Mouse (Mus musculus) lung, embryonic 14.5 days (tissue): ENCODE measurements around the gene Crtc3. TPM values are rescaled to one million over a fixed set of nuclear protein-coding genes. Genes with fewer than 3 reads are reported as not detected.
A peak's percentile ranks its signal among the peaks of the same experiment; 100 is the strongest.

Experiments
- ATAC-seq: fragments of 200-750 bp; cut with Nextera tagmentation; 2 replicates; pipeline ENCODE4 v1.8.0; 2017; ENCODE audit warnings: mild to moderate bottlenecking, moderate TSS enrichment, moderate library complexity; ENCODE audit not compliant: insufficient read depth
- DNase-seq: peaks from one replicate; pipeline ENCODE4 v3.0.0-alpha.2; 2015
- H3K27ac ChIP-seq: fragments of 300-500 bp; sonication (generic); 2 replicates; pipeline ENCODE4 v1.5.1; 2014; ENCODE audit warnings: low read depth, mild to moderate bottlenecking, moderate library complexity
- H3K27me3 ChIP-seq: fragments of 300-500 bp; sonication (generic); 2 replicates; pipeline ENCODE4 v1.6.1; 2014; ENCODE audit warnings: low read length, control low read depth; ENCODE audit not compliant: insufficient read depth
- H3K36me3 ChIP-seq: fragments of 300-500 bp; sonication (generic); 2 replicates; pipeline ENCODE4 v1.6.1; 2014; ENCODE audit warnings: control low read depth; ENCODE audit not compliant: insufficient read depth
- H3K4me1 ChIP-seq: fragments of 300-500 bp; sonication (generic); 2 replicates; pipeline ENCODE4 v1.6.1; 2014; ENCODE audit warnings: antibody characterized with exemption, control low read depth; ENCODE audit not compliant: insufficient read depth
- H3K4me2 ChIP-seq: fragments of 300-500 bp; sonication (generic); 2 replicates; pipeline ENCODE4 v1.6.1; 2014; ENCODE audit warnings: mild to moderate bottlenecking
- H3K4me3 ChIP-seq: fragments of 300-500 bp; sonication (generic); 2 replicates; pipeline ENCODE4 v1.5.1; 2014; ENCODE audit warnings: low read depth, low read length
- H3K9ac ChIP-seq: fragments of 300-500 bp; sonication (generic); 2 replicates; pipeline ENCODE4 v1.6.1; 2014
- H3K9me3 ChIP-seq: fragments of 300-500 bp; sonication (generic); 2 replicates; pipeline ENCODE4 v1.6.1; 2016; ENCODE audit warnings: low read depth, low read length, control low read depth
- CTCF ChIP-seq: IDR thresholded peaks from 2 replicates; pipeline ENCODE4 v1.5.1; 2016; ENCODE audit warnings: antibody characterized with exemption, low read depth
- WGBS: fragments of 180-500 bp; shearing (Covaris S2); extraction: QIAGEN DNeasy Blood & Tissue Kit; methylation state at CpG from one replicate; pipeline ENCODE4 v1.1.7; 2014; 5-methylcytosine and 5-hydroxymethylcytosine counted together
- polyA plus RNA-seq: library from polyadenylated mRNA; unstranded; fragments of >200 nt; fragmentation: Nextera tagmentation; extraction: Ambion mirVana; gene quantifications from 2 replicates; pipeline ENCODE4 v1.2.1, GENCODE M21; 2014

Gene Crtc3
- polyA plus RNA-seq, 1 experiment from 2014 or later = 27.5 TPM

- WGBS = 66% methylated on average over 9 of the region's 9 CpGs
- no peaks in the 10 kb centered on the region for H3K36me3 ChIP-seq
- H3K9ac ChIP-seq = no peak overlapping the region
- ATAC-seq (no peak), DNase-seq (no peak)
- 0 out of 2 replicates have a peak, but pooled peaks cover 3% of the 10 kb centered on the region for H3K4me1 ChIP-seq
- no peak overlapping the region for H3K4me2 ChIP-seq
- H3K9me3 ChIP-seq = no peaks in the 10 kb centered on the region
- no peaks in the 10 kb centered on the region for H3K27me3 ChIP-seq
- no peak overlapping the region for H3K4me3 ChIP-seq
- no peak overlapping the region for H3K27ac ChIP-seq
- no peak for TF ChIP-seq CTCF
Measured at GRCm38 (mm10) chr7:80561271-80561670, 127.4 kb downstream of the Crtc3 start.

DNA sequence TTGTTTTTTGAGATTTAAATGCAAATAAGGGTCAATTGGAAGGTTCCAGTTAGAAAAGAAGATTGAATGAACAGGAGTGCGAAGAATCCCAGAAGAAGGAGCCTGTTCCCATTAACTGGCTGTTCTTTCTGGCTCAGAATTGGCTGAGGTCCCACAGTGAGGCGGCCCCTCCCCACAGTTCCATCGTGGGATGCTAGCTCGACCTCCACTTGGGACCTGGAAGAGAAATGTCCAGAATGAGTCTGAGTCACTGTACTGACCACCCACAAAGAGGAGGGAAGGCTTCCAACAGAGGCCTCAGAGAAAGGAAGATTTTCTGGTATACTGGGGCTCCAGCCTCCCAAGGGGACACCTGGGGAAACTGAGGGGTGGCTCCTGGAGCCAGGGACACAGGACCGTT lies 130.1 kb downstream of the Crtc3 start:
- Histone ChIP-seq H3K36me3 (no peaks in the 10 kb centered on the region), H3K27me3 (no peaks in the 10 kb centered on the region), H3K27ac (no peak overlapping the region), H3K9ac (no peak overlapping the region), H3K4me1 (0 out of 2 replicates have a peak, but pooled peaks cover 3% of the 10 kb centered on the region), H3K9me3 (no peaks in the 10 kb centered on the region), H3K4me2 (no peak overlapping the region), H3K4me3 (no peak overlapping the region)
- DNase-seq = peak; percentile 66
- no peak for TF ChIP-seq CTCF
- ATAC-seq = peak; percentile 9; the same call in 1 of the 2 replicates
- WGBS = 44% methylated on average over 5 of the region's 5 CpGs

DNA sequence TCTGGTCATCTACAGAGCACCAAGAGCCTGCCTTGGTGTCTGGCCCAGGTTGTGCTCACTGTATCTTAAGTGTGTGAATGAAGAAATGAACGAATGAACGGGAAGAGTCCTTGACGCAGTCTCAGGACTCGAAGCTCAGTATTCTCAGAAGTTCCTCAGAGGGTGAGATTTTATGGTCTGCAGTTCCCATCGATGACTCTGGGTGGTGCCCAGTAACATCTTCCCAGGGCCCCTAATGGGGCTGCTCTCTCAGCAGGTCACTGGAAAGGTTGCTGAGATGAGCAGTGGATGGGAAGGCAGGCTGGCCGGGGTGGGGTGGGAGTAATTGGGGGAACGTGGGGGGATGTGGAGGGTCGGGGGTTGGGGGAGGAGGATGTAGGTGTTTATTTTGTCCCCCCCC lies 130.6 kb downstream of the Crtc3 start:
- Histone ChIP-seq H3K9ac (no peak overlapping the region), H3K4me2 (no peak overlapping the region), H3K27me3 (no peaks in the 10 kb centered on the region), H3K9me3 (no peaks in the 10 kb centered on the region), H3K36me3 (no peaks in the 10 kb centered on the region), H3K4me3 (no peak overlapping the region), H3K4me1 (0 out of 2 replicates have a peak, but pooled peaks cover 3% of the 10 kb centered on the region), H3K27ac (no peak overlapping the region)
- TF ChIP-seq CTCF = peak; percentile 43
- WGBS = 45% methylated on average over 8 of the region's 8 CpGs
- DNase-seq = peak; percentile 61
- no peak for ATAC-seq

DNA sequence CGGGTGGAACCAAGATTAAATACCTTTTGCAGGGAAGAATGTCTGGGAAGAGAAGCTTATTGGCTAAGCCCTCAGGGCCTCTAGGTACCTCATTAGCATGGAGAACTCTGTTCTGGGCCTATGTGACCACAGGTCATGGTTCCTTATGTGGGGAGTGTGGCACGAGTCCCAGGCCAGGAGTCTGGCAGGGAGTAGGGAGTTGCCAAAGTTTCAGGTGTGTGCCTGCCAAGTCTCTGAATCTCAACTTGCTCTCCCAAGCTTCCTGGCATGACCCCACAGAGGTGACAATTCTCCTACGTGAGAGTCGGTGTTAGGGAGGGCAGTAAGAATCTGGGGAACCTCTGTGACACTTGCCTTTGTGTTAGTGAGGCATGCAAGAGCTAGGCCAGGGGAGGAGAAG lies 131.5 kb downstream of the Crtc3 start:
- no peaks in the 10 kb centered on the region for H3K9me3 ChIP-seq

GRCm38 (mm10) chr7:80556166-80556565 lies 132.5 kb downstream of the Crtc3 start:
- H3K4me3 ChIP-seq = no peak overlapping the region
- H3K4me1 ChIP-seq = 0 out of 2 replicates have a peak, but pooled peaks cover 3% of the 10 kb centered on the region
- no peak for ATAC-seq
- H3K9ac ChIP-seq = no peak overlapping the region
- H3K4me2 ChIP-seq = no peak overlapping the region
- H3K27ac ChIP-seq = no peak overlapping the region
- no peaks in the 10 kb centered on the region for H3K27me3 ChIP-seq
- no peaks in the 10 kb centered on the region for H3K9me3 ChIP-seq
- TF ChIP-seq CTCF = no peak
- WGBS = 74% methylated on average over 3 of the region's 3 CpGs
- H3K36me3 ChIP-seq = no peaks in the 10 kb centered on the region
- DNase-seq = no peak

More for the DNA sequence above, 131.5 kb downstream of the Crtc3 start:
- no peak overlapping the region for H3K4me3 ChIP-seq
- 0 out of 2 replicates have a peak, but pooled peaks cover 3% of the 10 kb centered on the region for H3K4me1 ChIP-seq
- H3K4me2 ChIP-seq = no peak overlapping the region
- ATAC-seq (no peak), DNase-seq (no peak)
- H3K36me3 ChIP-seq = no peaks in the 10 kb centered on the region
- no peak for TF ChIP-seq CTCF
- H3K27ac ChIP-seq = no peak overlapping the region
- 79% methylated on average over 4 of the region's 4 CpGs for WGBS
- H3K9ac ChIP-seq = no peak overlapping the region
- H3K27me3 ChIP-seq = no peaks in the 10 kb centered on the region

DNA sequence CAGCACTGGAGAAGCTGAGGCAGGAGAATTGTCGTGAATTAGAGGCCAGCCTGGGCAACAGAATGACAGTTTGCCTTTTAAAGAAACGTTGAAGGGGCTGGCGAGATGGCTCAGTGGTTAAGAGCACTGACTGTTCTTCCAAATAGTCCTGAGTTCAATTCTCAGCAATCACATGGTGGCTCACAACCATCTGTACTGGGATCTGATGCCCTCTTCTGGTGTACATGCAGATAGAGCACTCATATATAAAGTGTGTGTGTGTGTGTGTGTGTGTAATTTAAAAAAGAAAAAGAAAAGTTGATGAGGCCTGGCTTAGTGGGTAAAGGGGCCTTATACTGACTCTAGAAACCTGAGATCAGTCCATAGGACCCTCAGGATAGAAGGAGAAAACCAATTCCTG lies 133.5 kb downstream of the Crtc3 start:
- H3K4me3 ChIP-seq = no peak overlapping the region
- no peak overlapping the region for H3K9ac ChIP-seq
- H3K4me1 ChIP-seq = 0 out of 2 replicates have a peak, but pooled peaks cover 3% of the 10 kb centered on the region
- H3K36me3 ChIP-seq = no peaks in the 10 kb centered on the region
- 78% methylated on average over 3 of the region's 3 CpGs for WGBS
- DNase-seq (no peak), ATAC-seq (no peak)
- H3K9me3 ChIP-seq = no peaks in the 10 kb centered on the region
- H3K27ac ChIP-seq = peak overlapping the region; percentile 81
- H3K27me3 ChIP-seq = no peaks in the 10 kb centered on the region
- no peak overlapping the region for H3K4me2 ChIP-seq
- TF ChIP-seq CTCF = peak; percentile 34; the same call in 1 of the 2 replicates

- ATAC-seq = peak; percentile 82
- no peaks in the 10 kb centered on the region for H3K27me3 ChIP-seq
- H3K4me3 ChIP-seq = no peak overlapping the region
- H3K27ac ChIP-seq = peak overlapping the region; percentile 81
- no peaks in the 10 kb centered on the region for H3K9me3 ChIP-seq
- H3K4me2 ChIP-seq = peak overlapping the region; percentile 25
- no peak for TF ChIP-seq CTCF
- H3K9ac ChIP-seq = peak overlapping the region; percentile 4; the same call in 1 of the 2 replicates
- no peaks in the 10 kb centered on the region for H3K36me3 ChIP-seq
- H3K4me1 ChIP-seq = 0 out of 2 replicates have a peak, but pooled peaks cover 3% of the 10 kb centered on the region
- DNase-seq = peak; percentile 93
- 35% methylated on average over 22 of the region's 22 CpGs for WGBS
Measured at GRCm38 (mm10) chr7:80554180-80555021, 134.3 kb downstream of the Crtc3 start.
